Comparison of ENCODE assay signal across 11 mouse cellular contexts in the genomic region with DNA sequence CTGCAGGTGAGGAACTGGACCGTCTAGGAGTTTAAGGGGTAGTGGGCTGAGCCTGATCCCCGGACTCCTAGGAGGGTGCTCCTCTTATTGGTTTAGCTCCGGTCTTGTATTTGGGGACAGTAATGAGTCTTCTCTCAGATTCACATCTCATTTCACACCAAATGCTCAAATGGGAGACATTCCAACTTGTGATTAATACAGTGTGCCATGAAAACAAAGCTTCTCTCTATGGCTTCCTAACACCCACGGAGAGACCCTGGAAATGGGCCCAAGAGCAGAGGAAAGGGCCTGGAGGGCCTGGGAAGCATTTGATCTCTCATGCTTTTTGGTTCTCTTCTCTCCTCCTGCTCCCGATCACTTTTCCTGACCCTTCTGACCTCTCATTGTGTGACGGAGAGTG. TPM values are rescaled to one million over a fixed set of nuclear protein-coding genes. Genes with fewer than 3 reads are reported as not detected.
DNase-seq lines count a peak whose midpoint lies in the region; ATAC-seq and TF ChIP-seq lines count a peak whose summit lies in the region.
"Had no signal": no experiment of that assay in that cellular context is flagged by ENCODE, and none has a peak within 500 bp of the region (broad histone marks: within the 10 kb centered on the region; RNA-seq: fewer than 3 reads in every experiment).

No protein-coding gene starts in this region.

- no peak overlapping the region for H3K4me3 ChIP-seq in heart, postnatal 0 days (ENCODE audit: low read depth, low read length)
- no peak overlapping the region for H3K4me3 ChIP-seq in heart, embryonic 10.5 days
- peak overlapping the region; percentile 13; the same call in 1 of the 2 replicates for H3K4me3 ChIP-seq in layer of hippocampus, adult 2 months

- H3K4me2 ChIP-seq in heart, postnatal 0 days (ENCODE audit: low read depth, low read length), result no peak overlapping the region

- ATAC-seq in heart, postnatal 0 days (ENCODE audit: insufficient read depth, low read depth), result no peak
- ATAC-seq in megakaryocyte, adult 5-6 weeks (ENCODE audit: poor library complexity, severe bottlenecking), result no peak
- ATAC-seq: activated CD4-positive, CD25-positive, alpha-beta regulatory T cell, adult 4 months had no signal

- WGBS in heart, postnatal 0 days, result 59% methylated on average over 6 of the region's 6 CpGs
- WGBS in heart, embryonic 10.5 days, result 65% methylated on average over 6 of the region's 6 CpGs

- no peak for TF ChIP-seq CTCF in heart, postnatal 0 days (IDR thresholded peaks at IDR 0.05; ENCODE audit: low read depth)
- TF ChIP-seq CTCF in layer of hippocampus, adult 2 months (conservative IDR thresholded peaks at IDR 0.05), result no peak

- 0 out of 2 replicates have a peak, but pooled peaks cover 2% of the 10 kb centered on the region for H3K4me1 ChIP-seq in heart, postnatal 0 days (ENCODE audit: control insufficient read depth, insufficient read depth)
- 0 out of 2 replicates have a peak, but pooled peaks cover 3% of the 10 kb centered on the region for H3K4me1 ChIP-seq in heart, embryonic 10.5 days

- no peak overlapping the region for H3K9ac ChIP-seq in heart, postnatal 0 days (replicated peaks; ENCODE audit: low read depth, low read length)

- no peak for TF ChIP-seq EP300 in heart, postnatal 0 days (IDR thresholded peaks at IDR 0.05; ENCODE audit: low read depth)

- no peak for DNase-seq in heart, postnatal 0 days (ENCODE audit: low spot score)
- DNase-seq in heart, embryonic 10.5 days (ENCODE audit: low spot score), result no peak
- peak; percentile 47 for DNase-seq in 3T3-L1 (ENCODE audit: low read depth, low spot score)
- DNase-seq in cerebellum, adult 9-11 months, result peak; percentile 47
- DNase-seq in layer of hippocampus, adult 2 months (ENCODE audit: low spot score in 2 of 2), result peak; percentile 53 to 61
- no peak for DNase-seq in spleen, postnatal 10 days (ENCODE audit: low spot score in 2 of 2)
- DNase-seq in urinary bladder, postnatal 4 days (ENCODE audit: low spot score in 2 of 2), result no peak
- DNase-seq: kidney, postnatal 36 days had no signal

- peak overlapping the region; percentile 46 for H3K27ac ChIP-seq in heart, postnatal 0 days (ENCODE audit: low read depth)
- no peak overlapping the region for H3K27ac ChIP-seq in heart, embryonic 10.5 days
- H3K27ac ChIP-seq in layer of hippocampus, adult 2 months, result peak overlapping the region; percentile 73

- H3K9me3 ChIP-seq in heart, postnatal 0 days (replicated peaks; ENCODE audit: control insufficient read depth, low read length), result no peaks in the 10 kb centered on the region
- H3K9me3 ChIP-seq in heart, embryonic 10.5 days, result no peaks in the 10 kb centered on the region

- H3K27me3 ChIP-seq in heart, postnatal 0 days (ENCODE audit: control insufficient read depth, insufficient read depth, low read length), result no peaks in the 10 kb centered on the region
- no peaks in the 10 kb centered on the region for H3K27me3 ChIP-seq in heart, embryonic 10.5 days (ENCODE audit: insufficient read depth, poor library complexity, severe bottlenecking)
- H3K27me3 ChIP-seq: CH12.LX had no signal

- H3K36me3 ChIP-seq in heart, postnatal 0 days (replicated peaks; ENCODE audit: control insufficient read depth, insufficient read depth, low read length), result no peaks in the 10 kb centered on the region
- H3K36me3 ChIP-seq in heart, embryonic 10.5 days, result no peaks in the 10 kb centered on the region

RNA-seq across cellular contexts. Expression of a gene that starts 14.7 kb away (rescaled TPM):
- 2.0 and 2.8 TPM in 2 replicates for total RNA-seq in heart, postnatal 0 days (2014; rRNA removed; ENCODE audit: low replicate concordance)
- 0.99 and 1.4 TPM in 2 replicates for polyA plus RNA-seq in heart, postnatal 0 days (2015; fragmentation: Nextera tagmentation; extraction: Ambion mirVana)
- 0.73 and 0.78 TPM in 2 replicates for polyA plus RNA-seq in heart, embryonic 10.5 days (2016; fragmentation: Nextera tagmentation; extraction: Ambion mirVana)
- 1 to 10 TPM; 7.3 to 9.0 TPM for total RNA-seq in layer of hippocampus, adult 2 months (2021)
- total RNA-seq in megakaryocyte, adult 5-6 weeks (2015), result 38.0 and 40.0 TPM in 2 replicates
- 41.5 and 45.3 TPM in 2 replicates for total RNA-seq in megakaryocyte, adult 5-6 weeks (2017)

Comparison
In these comparisons a context has a peak if more than half of its experiments do, and no peak if none do; other contexts are left out.
1. DNase-seq: peak in 3T3-L1 (single experiment), cerebellum, adult 9-11 months (single experiment) and layer of hippocampus, adult 2 months (2 of 2); none in heart, postnatal 0 days (single experiment), heart, embryonic 10.5 days (single experiment), spleen, postnatal 10 days (0 of 2) and urinary bladder, postnatal 4 days (0 of 2).